Mouse (Mus musculus): ENCODE measurements around the gene Bloc1s6. TPM values are rescaled to one million over a fixed set of nuclear protein-coding genes. Genes with fewer than 3 reads are reported as not detected.

The Bloc1s6 gene
- polyA plus RNA-seq (2012; rRNA removed; ENCODE audit: low replicate concordance), result 39.7 and 49.0 TPM in 2 replicates

GRCm38 (mm10) chr2:122737894-122738830 lies at the start of gene Bloc1s6:
Gene Bloc1s6 (plus strand): TSS chr2:122738503.

GRCm38 (mm10) chr2:122702181-122703036 lies 35.9 kb upstream of the Bloc1s6 start, which contains the start of gene Slc30a4:
Gene Slc30a4 (minus strand): TSS chr2:122702663.

DNA sequence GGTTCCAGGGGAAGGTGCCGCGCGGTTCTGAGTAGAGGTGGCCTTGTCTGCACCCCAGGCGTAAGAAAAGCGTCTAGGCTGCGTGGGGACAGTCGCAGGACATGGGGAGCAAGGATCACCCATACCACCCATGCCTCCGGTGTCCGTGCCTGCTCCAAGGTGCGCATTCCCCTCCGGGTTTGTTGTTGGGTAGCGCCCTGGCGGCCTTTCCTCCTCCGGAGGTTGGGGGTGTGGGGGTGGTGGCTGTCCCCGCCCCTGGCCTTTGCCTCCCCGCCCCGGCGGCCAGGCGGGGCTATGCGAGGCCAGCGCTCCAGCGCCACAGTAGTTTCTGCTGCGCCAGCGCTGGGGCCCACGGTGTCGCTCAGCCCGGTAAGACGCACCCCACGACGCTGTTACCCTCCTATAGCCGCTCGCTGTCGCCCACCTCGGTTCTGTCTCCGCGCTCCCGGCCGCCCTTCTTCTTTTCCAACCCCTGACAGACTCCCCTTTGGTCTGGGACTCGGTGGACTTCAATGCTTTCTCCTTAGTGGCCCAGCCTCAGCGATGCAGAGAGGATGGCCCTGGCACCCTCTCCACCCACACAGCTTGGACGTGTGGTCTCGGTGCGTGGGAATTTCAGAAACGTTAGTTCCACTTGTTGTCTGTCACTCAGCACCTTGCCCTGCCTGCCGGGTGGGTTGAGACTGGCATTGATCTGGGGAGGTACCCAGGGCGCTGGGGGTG lies 26.9 kb downstream of the Bloc1s6 start, which contains the start of gene Sqor:
TSS of gene Sqor (plus strand) at position 167 of the 723 bp plus-strand sequence.

Other genes starting within 250 kb of the Bloc1s6 start
- gene Gatm, start 127.2 kb upstream of the Bloc1s6 start, polyA plus RNA-seq (2012; rRNA removed; ENCODE audit: low replicate concordance), result 5.0 and 33.0 TPM in 2 replicates
- 0.82 TPM in 2 replicates for gene AA467197, start 101.5 kb upstream of the Bloc1s6 start, polyA plus RNA-seq (2012; rRNA removed; ENCODE audit: low replicate concordance)
- gene Slc30a4, start 35.8 kb upstream of the Bloc1s6 start, polyA plus RNA-seq (2012; rRNA removed; ENCODE audit: low replicate concordance), result 7.6 and 11.6 TPM in 2 replicates
- gene Sqor, start 26.7 kb downstream of the Bloc1s6 start, polyA plus RNA-seq (2012; rRNA removed; ENCODE audit: low replicate concordance), result 45.5 and 68.8 TPM in 2 replicates